Mouse (Mus musculus) G1E (cell line): Measurements from ENCODE around the gene Slx4ip. TPM values are rescaled to one million over a fixed set of nuclear protein-coding genes. Genes with fewer than 3 reads are reported as not detected.

Source experiments
- ATAC-seq: 2 replicates; pipeline ENCODE4 v1.8.0; 2016; ENCODE audit warnings: mild to moderate bottlenecking; ENCODE audit not compliant: insufficient number of reproducible peaks, poor library complexity, low FRiP score, severe bottlenecking; ENCODE audit errors: extremely low read depth
- DNase-seq: peaks from one replicate; pipeline ENCODE4 v3.0.0; 2012; ENCODE audit warnings: low spot score
- H3K27me3 ChIP-seq: 2 replicates; pipeline ENCODE4 v1.6.1; 2012; ENCODE audit warnings: mild to moderate bottlenecking, low read length, inconsistent platforms; ENCODE audit not compliant: insufficient read depth
- H3K36me3 ChIP-seq: replicated peaks from 2 replicates; pipeline ENCODE3; 2012; ENCODE audit warnings: mild to moderate bottlenecking, inconsistent platforms
- H3K4me1 ChIP-seq: 2 replicates; pipeline ENCODE4 v1.6.1; 2012; ENCODE audit warnings: low read depth, low read length, inconsistent platforms, mixed read lengths; ENCODE audit not compliant: insufficient read depth
- H3K4me3 ChIP-seq: 2 replicates; pipeline ENCODE4 v1.5.1; 2012; ENCODE audit warnings: low read depth, mild to moderate bottlenecking, inconsistent platforms, low read length, moderate library complexity, mixed read lengths
- H3K9me3 ChIP-seq: replicated peaks from 2 replicates; pipeline ENCODE4 v1.6.1; 2012; ENCODE audit warnings: inconsistent platforms
- CTCF ChIP-seq: IDR thresholded peaks from 2 replicates; pipeline ENCODE4 v1.5.1; 2012; ENCODE audit warnings: low read depth, low read length, inconsistent platforms, mixed read lengths
- GATA1 ChIP-seq: IDR thresholded peaks from 2 replicates; pipeline ENCODE4 v1.6.1; 2012; ENCODE audit warnings: borderline replicate concordance, low read length, inconsistent platforms, mixed read lengths
- GATA2 ChIP-seq: IDR thresholded peaks from 2 replicates; pipeline ENCODE4 v1.6.1; 2012; ENCODE audit warnings: low read depth, low read length, inconsistent platforms, borderline replicate concordance
- POLR2AphosphoS5 ChIP-seq: IDR thresholded peaks from 2 replicates; pipeline ENCODE4 v1.6.1; 2012; ENCODE audit warnings: low read depth, low read length, inconsistent platforms; ENCODE audit not compliant: insufficient replicate concordance
- TAL1 ChIP-seq: conservative IDR thresholded peaks from 2 replicates; pipeline ENCODE4 v1.6.1; 2012; ENCODE audit warnings: low read depth, low read length, inconsistent platforms, mixed read lengths
- polyA plus RNA-seq: library from polyadenylated mRNA; stranded (reverse); fragments of >175 nt; gene quantifications from 2 replicates; pipeline ENCODE4 v1.2.3, GENCODE M21; 2012
- total RNA-seq, 2 experiments: library from RNA; stranded (forward) in 1 of 2; stranded (reverse) in 1 of 2; fragments of 200-1000 nt in 1 of 2; fragments of >200 nt in 1 of 2; fragmentation: Nextera tagmentation in 1 of 2; gene quantifications; 2 replicates each; pipeline ENCODE4 v1.2.3; 2014 to 2017

Slx4ip gene
- total and polyA plus RNA-seq, 3 experiments = 0.50 to 18.0 (median 9.8) TPM

DNA sequence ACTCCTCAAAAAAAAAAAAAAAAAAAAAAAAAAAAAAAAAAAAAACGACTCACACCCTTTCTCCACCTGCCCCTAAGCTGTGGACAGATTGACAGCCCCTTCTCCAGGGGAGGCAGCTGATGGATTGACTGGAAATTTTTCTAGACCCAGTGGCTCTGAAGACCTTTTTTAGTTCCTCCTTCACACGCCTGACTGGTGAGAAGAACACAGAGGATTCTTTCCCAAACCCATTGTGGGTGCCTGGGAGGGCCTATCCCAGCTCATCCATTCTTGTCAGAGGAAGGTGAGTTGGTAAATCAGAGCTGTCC, 183.2 kb downstream of the Slx4ip start:
- ATAC-seq (no peak), DNase-seq (no peak)
- Histone ChIP-seq H3K9me3 (no peaks in the 10 kb centered on the region), H3K36me3 (no peaks in the 10 kb centered on the region), H3K4me1 (no peaks in the 10 kb centered on the region), H3K27me3 (no peaks in the 10 kb centered on the region), H3K4me3 (no peak overlapping the region)
- no peak for TF ChIP-seq GATA1
- TF ChIP-seq CTCF = no peak
- TF ChIP-seq TAL1 = no peak

DNA sequence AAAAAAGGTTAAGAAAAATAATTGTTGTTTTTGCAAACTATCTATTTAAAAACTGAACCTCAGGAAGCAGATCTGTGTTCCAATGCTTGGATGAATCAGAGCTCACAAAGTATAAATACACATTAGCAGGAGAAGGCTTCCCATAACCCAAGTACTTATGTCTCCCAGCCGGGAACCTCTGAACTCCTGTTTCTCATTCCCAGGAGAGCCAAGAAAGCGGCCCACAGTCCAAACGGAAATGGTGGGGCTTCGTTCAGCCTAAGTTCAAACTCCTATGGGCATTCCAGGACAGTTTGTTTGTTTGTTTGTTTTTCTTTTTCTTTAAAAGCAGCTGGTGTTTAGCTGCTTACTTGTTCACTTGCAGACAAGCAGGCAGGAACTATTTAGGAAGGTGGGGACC, 187.8 kb downstream of the Slx4ip start:
- no peak for DNase-seq
- H3K9me3 ChIP-seq = peaks cover 12% of the 10 kb centered on the region
- H3K4me1 ChIP-seq = no peaks in the 10 kb centered on the region
- H3K36me3 ChIP-seq = no peaks in the 10 kb centered on the region
- ATAC-seq = no peak
- H3K4me3 ChIP-seq = no peak overlapping the region
- H3K27me3 ChIP-seq = no peaks in the 10 kb centered on the region
- TF ChIP-seq TAL1 = no peak
- no peak for TF ChIP-seq CTCF
- TF ChIP-seq GATA1 = no peak
- TF ChIP-seq POLR2AphosphoS5 = no peak
- TF ChIP-seq GATA2 = no peak

DNA sequence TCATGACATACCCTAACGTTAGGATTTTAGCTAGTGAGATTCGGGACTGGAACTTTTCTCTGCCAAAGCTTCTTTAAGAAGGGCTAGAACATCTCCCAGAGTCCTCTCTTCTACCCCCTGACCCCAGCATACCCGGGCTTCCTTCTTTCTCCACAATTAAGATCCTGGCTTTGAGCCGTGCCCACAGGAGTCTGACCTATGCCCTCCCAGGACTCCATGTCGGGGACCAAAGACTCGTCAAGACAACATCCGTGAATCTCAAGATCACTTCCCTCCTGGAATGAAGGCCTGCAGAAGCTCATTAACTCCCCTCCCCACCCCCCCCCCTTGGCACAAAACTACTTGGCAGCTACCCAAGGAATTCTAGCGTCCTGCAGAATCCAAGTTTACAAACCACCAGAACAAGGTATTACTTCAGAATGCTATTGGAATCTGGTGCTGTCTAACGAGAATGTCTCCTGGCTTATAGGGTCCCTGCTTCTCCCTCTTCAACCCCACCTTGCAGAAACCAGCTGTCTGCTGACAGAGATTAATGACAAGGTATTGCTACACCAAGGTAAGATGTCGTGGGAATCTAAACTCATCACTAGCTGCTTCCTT, 188.8 kb downstream of the Slx4ip start:
- no peaks in the 10 kb centered on the region for H3K36me3 ChIP-seq
- peaks cover 13% of the 10 kb centered on the region for H3K9me3 ChIP-seq
- H3K27me3 ChIP-seq = no peaks in the 10 kb centered on the region
- no peak for DNase-seq
- H3K4me1 ChIP-seq = no peaks in the 10 kb centered on the region
- no peak overlapping the region for H3K4me3 ChIP-seq
- TF ChIP-seq GATA1 = no peak
- no peak for TF ChIP-seq TAL1
- TF ChIP-seq GATA2 = no peak
- no peak for TF ChIP-seq POLR2AphosphoS5
- no peak for TF ChIP-seq CTCF
- no peak for ATAC-seq

- TF ChIP-seq POLR2AphosphoS5 (no peak), GATA1 (no peak), TAL1 (no peak), GATA2 (no peak), CTCF (no peak)
- Histone ChIP-seq H3K9me3 (peaks cover 20% of the 10 kb centered on the region), H3K27me3 (no peaks in the 10 kb centered on the region), H3K4me3 (no peak overlapping the region), H3K4me1 (no peaks in the 10 kb centered on the region), H3K36me3 (no peaks in the 10 kb centered on the region)
- DNase-seq (no peak), ATAC-seq (no peak)
Observed at GRCm38 (mm10) chr2:137080468-137080867, 189.4 kb downstream of the Slx4ip start.

DNA sequence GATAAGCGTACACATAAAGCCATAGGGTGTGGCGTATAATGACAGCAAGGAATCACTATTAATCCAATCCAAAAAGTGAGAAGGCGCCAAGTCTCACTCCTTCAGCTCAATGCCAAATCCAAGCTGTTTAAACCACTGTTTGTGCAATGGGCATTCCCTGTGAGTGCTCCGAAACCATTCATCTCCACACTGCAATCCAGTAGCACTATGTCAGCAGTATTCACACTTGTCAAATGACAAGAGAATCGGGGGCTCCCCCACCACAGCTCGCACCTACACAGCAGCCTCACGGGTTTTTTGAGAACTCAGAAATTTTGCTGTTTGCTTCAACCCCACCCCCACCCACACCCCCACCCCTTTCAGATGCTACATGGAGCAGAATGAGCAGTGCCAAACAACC, 190.0 kb downstream of the Slx4ip start:
- ATAC-seq = no peak
- no peak overlapping the region for H3K4me3 ChIP-seq
- TF ChIP-seq POLR2AphosphoS5 (no peak), GATA2 (no peak), TAL1 (no peak), CTCF (no peak), GATA1 (no peak)

GRCm38 (mm10) chr2:137082896-137083620, 192.0 kb downstream of the Slx4ip start:
- Histone ChIP-seq H3K9me3 (peaks cover 28% of the 10 kb centered on the region), H3K27me3 (no peaks in the 10 kb centered on the region), H3K36me3 (no peaks in the 10 kb centered on the region), H3K4me1 (no peaks in the 10 kb centered on the region), H3K4me3 (no peak overlapping the region)
- no peak for TF ChIP-seq GATA1
- TF ChIP-seq CTCF = no peak
- no peak for TF ChIP-seq TAL1
- no peak for TF ChIP-seq GATA2
- TF ChIP-seq POLR2AphosphoS5 = no peak
- ATAC-seq = no peak; the same call in 1 of the 2 replicates
- DNase-seq = no peak

More for the DNA sequence above, 190.0 kb downstream of the Slx4ip start:
- Histone ChIP-seq H3K4me1 (no peaks in the 10 kb centered on the region), H3K36me3 (no peaks in the 10 kb centered on the region), H3K27me3 (no peaks in the 10 kb centered on the region), H3K9me3 (peaks cover 24% of the 10 kb centered on the region)
- DNase-seq = no peak

- DNase-seq (no peak), ATAC-seq (no peak)
- TF ChIP-seq TAL1 (no peak), POLR2AphosphoS5 (no peak), CTCF (no peak), GATA1 (no peak), GATA2 (no peak)
- Histone ChIP-seq H3K4me1 (no peaks in the 10 kb centered on the region), H3K27me3 (no peaks in the 10 kb centered on the region), H3K36me3 (no peaks in the 10 kb centered on the region), H3K4me3 (no peak overlapping the region), H3K9me3 (peaks cover 40% of the 10 kb centered on the region)
Observed at GRCm38 (mm10) chr2:137085257-137085656, 194.2 kb downstream of the Slx4ip start.
